Mouse (Mus musculus) forebrain, embryonic 16.5 days (tissue): Measurements from ENCODE around the gene Hspa2. TPM values are rescaled to one million over a fixed set of nuclear protein-coding genes. Genes with fewer than 3 reads are reported as not detected.

ENCODE experiments used
- ATAC-seq: fragments of 200-750 bp; cut with Nextera tagmentation; 2 replicates; pipeline ENCODE4 v1.8.0; 2017; ENCODE audit warnings: mild to moderate bottlenecking, moderate library complexity
- H3K27ac ChIP-seq: fragments of 300-500 bp; sonication (generic); 2 replicates; pipeline ENCODE4 v1.5.1; 2014; ENCODE audit warnings: low read length, control low read depth
- H3K27me3 ChIP-seq: fragments of 300-500 bp; sonication (generic); replicated peaks from 2 replicates; pipeline ENCODE4 v1.6.1; 2014; ENCODE audit warnings: low read length; ENCODE audit not compliant: control insufficient read depth, insufficient read depth
- H3K36me3 ChIP-seq: fragments of 300-500 bp; sonication (generic); 2 replicates; pipeline ENCODE4 v1.6.1; 2014; ENCODE audit not compliant: control insufficient read depth, insufficient read depth
- H3K4me1 ChIP-seq: fragments of 300-500 bp; sonication (generic); replicated peaks from 2 replicates; pipeline ENCODE4 v1.6.1; 2014; ENCODE audit warnings: low read length; ENCODE audit not compliant: control insufficient read depth, insufficient read depth
- H3K4me2 ChIP-seq: fragments of 300-500 bp; sonication (generic); 2 replicates; pipeline ENCODE4 v1.6.1; 2014; ENCODE audit warnings: mild to moderate bottlenecking, low read length, control low read depth
- H3K4me3 ChIP-seq: fragments of 300-500 bp; sonication (generic); replicated peaks from 2 replicates; pipeline ENCODE4 v1.5.1; 2014; ENCODE audit warnings: mild to moderate bottlenecking, low read length, control low read depth
- H3K9ac ChIP-seq: fragments of 300-500 bp; sonication (generic); replicated peaks from 2 replicates; pipeline ENCODE4 v1.6.1; 2014; ENCODE audit warnings: low read depth, low read length, control low read depth
- H3K9me3 ChIP-seq: fragments of 300-500 bp; sonication (generic); 2 replicates; pipeline ENCODE4 v1.6.1; 2016; ENCODE audit warnings: low read length; ENCODE audit not compliant: control insufficient read depth
- WGBS: fragments of 180-500 bp; shearing (Covaris S2); extraction: QIAGEN DNeasy Blood & Tissue Kit; methylation state at CpG from one replicate; pipeline ENCODE4 v1.1.7; 2014; 5-methylcytosine and 5-hydroxymethylcytosine counted together
- polyA plus RNA-seq: library from polyadenylated mRNA; unstranded; fragments of >200 nt; fragmentation: Nextera tagmentation; extraction: Ambion mirVana; gene quantifications from 2 replicates; pipeline ENCODE4 v1.2.1, GENCODE M21; 2015

The Hspa2 gene
- polyA plus RNA-seq, 1 experiment from 2014 or later, result 5.4 TPM

- no peak for ATAC-seq
- no peak overlapping the region for H3K4me3 ChIP-seq
- no peaks in the 10 kb centered on the region for H3K4me1 ChIP-seq
- no peak overlapping the region for H3K27ac ChIP-seq
- no peak overlapping the region for H3K4me2 ChIP-seq
- WGBS, result 92% methylated on average over 5 of the region's 5 CpGs
- H3K36me3 ChIP-seq, result no peaks in the 10 kb centered on the region
- no peaks in the 10 kb centered on the region for H3K9me3 ChIP-seq
- H3K27me3 ChIP-seq, result no peaks in the 10 kb centered on the region
- no peak overlapping the region for H3K9ac ChIP-seq
Measured at GRCm38 (mm10) chr12:76397281-76397680, 6.7 kb upstream of the Hspa2 start.

- no peak overlapping the region for H3K27ac ChIP-seq
- no peak overlapping the region for H3K9ac ChIP-seq
- H3K4me3 ChIP-seq, result no peak overlapping the region
- H3K36me3 ChIP-seq, result no peaks in the 10 kb centered on the region
- H3K9me3 ChIP-seq, result no peaks in the 10 kb centered on the region
- 60% methylated on average over 3 of the region's 3 CpGs for WGBS
- peaks cover 20% of the 10 kb centered on the region for H3K4me1 ChIP-seq
- H3K27me3 ChIP-seq, result peaks cover 10% of the 10 kb centered on the region
- H3K4me2 ChIP-seq, result no peak overlapping the region
- ATAC-seq, result no peak
Measured at GRCm38 (mm10) chr12:76401674-76402073, 2.3 kb upstream of the Hspa2 start.

- Histone ChIP-seq H3K4me3 (peak overlapping the region; percentile 77), H3K36me3 (no peaks in the 10 kb centered on the region), H3K4me1 (peaks cover 20% of the 10 kb centered on the region), H3K4me2 (peak overlapping the region; percentile 64), H3K9me3 (no peaks in the 10 kb centered on the region), H3K27me3 (peaks cover 23% of the 10 kb centered on the region), H3K9ac (peak overlapping the region; percentile 82), H3K27ac (peak overlapping the region; percentile 92)
- peak; percentile 91 for ATAC-seq
- under 1% methylated on average over 54 of the region's 54 CpGs for WGBS
Measured at GRCm38 (mm10) chr12:76402991-76403885, 738 bp upstream of the Hspa2 start.

- H3K36me3 ChIP-seq, result no peaks in the 10 kb centered on the region
- peaks cover 23% of the 10 kb centered on the region for H3K27me3 ChIP-seq
- H3K9me3 ChIP-seq, result no peaks in the 10 kb centered on the region
- no peak overlapping the region for H3K9ac ChIP-seq
- H3K27ac ChIP-seq, result no peak overlapping the region
- ATAC-seq, result no peak
- 5% methylated on average over 20 of the region's 20 CpGs for WGBS
- peak overlapping the region; percentile 77 for H3K4me3 ChIP-seq
- peak overlapping the region; percentile 65 for H3K4me2 ChIP-seq
- H3K4me1 ChIP-seq, result peaks cover 20% of the 10 kb centered on the region
Measured at GRCm38 (mm10) chr12:76404836-76405182, 833 bp downstream of the Hspa2 start.

- Histone ChIP-seq H3K27ac (no peak overlapping the region), H3K27me3 (peaks cover 23% of the 10 kb centered on the region), H3K4me1 (peaks cover 20% of the 10 kb centered on the region), H3K4me2 (peak overlapping the region; percentile 65), H3K4me3 (peak overlapping the region; percentile 77), H3K9ac (no peak overlapping the region), H3K9me3 (no peaks in the 10 kb centered on the region), H3K36me3 (no peaks in the 10 kb centered on the region)
- 2% methylated on average over 64 of the region's 64 CpGs for WGBS
- no peak for ATAC-seq
Measured at GRCm38 (mm10) chr12:76405183-76405970, 1.4 kb downstream of the Hspa2 start.

- Histone ChIP-seq H3K9ac (no peak overlapping the region), H3K36me3 (no peaks in the 10 kb centered on the region), H3K4me1 (peaks cover 20% of the 10 kb centered on the region), H3K9me3 (no peaks in the 10 kb centered on the region), H3K27me3 (peaks cover 23% of the 10 kb centered on the region), H3K4me2 (peak overlapping the region; percentile 65), H3K27ac (no peak overlapping the region), H3K4me3 (peak overlapping the region; percentile 77; the same call in 1 of the 2 replicates)
- 5% methylated on average over 23 of the region's 23 CpGs for WGBS
- ATAC-seq, result no peak
Measured at GRCm38 (mm10) chr12:76405971-76406370, 2.0 kb downstream of the Hspa2 start.

GRCm38 (mm10) chr12:76407184-76407583 lies 3.2 kb downstream of the Hspa2 start:
- ATAC-seq, result no peak

GRCm38 (mm10) chr12:76409166-76409565 lies 5.2 kb downstream of the Hspa2 start:
- WGBS, result 75% methylated on average over 4 of the region's 4 CpGs
- H3K27me3 ChIP-seq, result peaks cover 23% of the 10 kb centered on the region
- no peak overlapping the region for H3K9ac ChIP-seq
- H3K36me3 ChIP-seq, result no peaks in the 10 kb centered on the region
- no peak for ATAC-seq
- H3K4me2 ChIP-seq, result no peak overlapping the region
- no peaks in the 10 kb centered on the region for H3K9me3 ChIP-seq
- peaks cover 16% of the 10 kb centered on the region for H3K4me1 ChIP-seq
- H3K27ac ChIP-seq, result no peak overlapping the region
- no peak overlapping the region for H3K4me3 ChIP-seq

More at GRCm38 (mm10) chr12:76407184-76407583, 3.2 kb downstream of the Hspa2 start:
- H3K4me3 ChIP-seq, result no peak overlapping the region
- no peak overlapping the region for H3K4me2 ChIP-seq
- 38% methylated on average over 1 of the region's 1 CpGs for WGBS
- H3K9ac ChIP-seq, result no peak overlapping the region
- H3K27me3 ChIP-seq, result peaks cover 23% of the 10 kb centered on the region
- H3K27ac ChIP-seq, result no peak overlapping the region
- H3K36me3 ChIP-seq, result no peaks in the 10 kb centered on the region
- no peaks in the 10 kb centered on the region for H3K9me3 ChIP-seq
- peaks cover 20% of the 10 kb centered on the region for H3K4me1 ChIP-seq

GRCm38 (mm10) chr12:76415383-76416010 lies 11.5 kb downstream of the Hspa2 start:
- peaks cover 3% of the 10 kb centered on the region; the same call in 1 of the 2 replicates for H3K9me3 ChIP-seq
- ATAC-seq, result no peak
- 88% methylated on average over 11 of the region's 12 CpGs for WGBS
- H3K4me1 ChIP-seq, result peaks cover 6% of the 10 kb centered on the region
- peaks cover 7% of the 10 kb centered on the region for H3K27me3 ChIP-seq
- H3K9ac ChIP-seq, result no peak overlapping the region
- H3K27ac ChIP-seq, result no peak overlapping the region
- H3K36me3 ChIP-seq, result no peaks in the 10 kb centered on the region
- no peak overlapping the region for H3K4me3 ChIP-seq
- no peak overlapping the region for H3K4me2 ChIP-seq
